Mouse (Mus musculus): ENCODE data around the gene Ghitm.

- TF ChIP-seq CTCF (IDR thresholded peaks at IDR 0.05; ENCODE audit: low read depth, low read length) (no peak), POLR2A (IDR thresholded peaks at IDR 0.05; ENCODE audit: extremely low read depth, insufficient read depth, low read length) (no peak)
These were observed 1.0 kb upstream of the Ghitm start for GRCm38 (mm10) chr14:37136110-37136509.

All from liver, adult 2 months (tissue).